In genomic region chr19:4905979-4906794, GRCm38 (mm10) we compare ENCODE assay signal across 8 mouse cellular contexts. TPM values are rescaled to one million over a fixed set of nuclear protein-coding genes. Genes with fewer than 3 reads are reported as not detected.
A peak's percentile ranks its signal among the peaks of the same experiment; 100 is the strongest.
DNase-seq lines count a peak whose midpoint lies in the region; ATAC-seq and TF ChIP-seq lines count a peak whose summit lies in the region.

Bbs1 (minus strand) TSS chr19:4906628.

- peak within 1 kb of the TSS; percentile 69 for H3K4me2 ChIP-seq in embryonic facial prominence, embryonic 14.5 days (ENCODE audit: low read depth, low read length)
- H3K4me2 ChIP-seq in limb, embryonic 13.5 days (replicated peaks) = peak within 1 kb of the TSS; percentile 74
- H3K4me2 ChIP-seq in midbrain, embryonic 15.5 days = peak within 1 kb of the TSS; percentile 61

- peak within 1 kb of the TSS; percentile 65 for H3K9ac ChIP-seq in embryonic facial prominence, embryonic 14.5 days (ENCODE audit: low read depth, low read length)
- peak within 1 kb of the TSS; percentile 65 for H3K9ac ChIP-seq in limb, embryonic 13.5 days
- peak within 1 kb of the TSS; percentile 69 for H3K9ac ChIP-seq in midbrain, embryonic 15.5 days

- no peaks in the 10 kb centered on the region; the same call in 1 of the 2 replicates for H3K4me1 ChIP-seq in bone marrow, adult 2 months (ENCODE audit: control insufficient read depth, insufficient read depth, low read length)
- peaks cover 5% of the 10 kb centered on the region; the same call in 1 of the 2 replicates for H3K4me1 ChIP-seq in embryonic facial prominence, embryonic 14.5 days (ENCODE audit: control insufficient read depth, insufficient read depth, low read length)
- H3K4me1 ChIP-seq in limb, embryonic 13.5 days = peaks cover 6% of the 10 kb centered on the region
- H3K4me1 ChIP-seq in midbrain, embryonic 15.5 days = peaks cover 15% of the 10 kb centered on the region

- H3K36me3 ChIP-seq in embryonic facial prominence, embryonic 14.5 days (ENCODE audit: control insufficient read depth, insufficient read depth, low read length) = peaks cover 41% of the 10 kb centered on the region
- peaks cover 56% of the 10 kb centered on the region for H3K36me3 ChIP-seq in limb, embryonic 13.5 days
- H3K36me3 ChIP-seq in midbrain, embryonic 15.5 days (replicated peaks) = peaks cover 24% of the 10 kb centered on the region

- peak within 1 kb of the TSS; percentile 69 for H3K4me3 ChIP-seq in bone marrow, adult 2 months (replicated peaks; ENCODE audit: control insufficient read depth, low read depth, low read length)
- peak within 1 kb of the TSS; percentile 64 for H3K4me3 ChIP-seq in embryonic facial prominence, embryonic 14.5 days (ENCODE audit: low read depth, low read length)
- peak within 1 kb of the TSS; percentile 63 for H3K4me3 ChIP-seq in limb, embryonic 13.5 days
- peak within 1 kb of the TSS; percentile 81 for H3K4me3 ChIP-seq in midbrain, embryonic 15.5 days

- TF ChIP-seq CTCF in bone marrow, adult 2 months (IDR thresholded peaks at IDR 0.05; ENCODE audit: control insufficient read depth, insufficient read depth, low read length) = no peak

- H3K27ac ChIP-seq in bone marrow, adult 2 months (ENCODE audit: control insufficient read depth, insufficient read depth, low read depth, low read length, poor library complexity) = no peak within 1 kb of the TSS
- no peak within 1 kb of the TSS for H3K27ac ChIP-seq in embryonic facial prominence, embryonic 14.5 days (replicated peaks; ENCODE audit: low read depth, low read length)
- H3K27ac ChIP-seq in limb, embryonic 13.5 days = no peak within 1 kb of the TSS
- peak within 1 kb of the TSS; percentile 88 for H3K27ac ChIP-seq in midbrain, embryonic 15.5 days

- peak; percentile 84 for DNase-seq in 3T3-L1 (ENCODE audit: low read depth, low spot score)
- peak; percentile 87 for DNase-seq in embryonic facial prominence, embryonic 14.5 days (ENCODE audit: low spot score)
- DNase-seq in heart, adult 8-10 months (ENCODE audit: low spot score) = peak; percentile 73
- DNase-seq in kidney, adult 8-10 months = peak; percentile 60 to 79
- DNase-seq in spleen, adult 18-20 months = peak; percentile 44 to 63

- no peaks in the 10 kb centered on the region for H3K27me3 ChIP-seq in embryonic facial prominence, embryonic 14.5 days (replicated peaks; ENCODE audit: control insufficient read depth, insufficient read depth, low read length)
- no peaks in the 10 kb centered on the region for H3K27me3 ChIP-seq in limb, embryonic 13.5 days
- H3K27me3 ChIP-seq in midbrain, embryonic 15.5 days (replicated peaks) = no peaks in the 10 kb centered on the region

- 10% methylated on average over 31 of the region's 31 CpGs for WGBS in bone marrow, adult 2 months
- 8% methylated on average over 31 of the region's 31 CpGs for WGBS in embryonic facial prominence, embryonic 14.5 days
- WGBS in limb, embryonic 13.5 days = 8% methylated on average over 31 of the region's 31 CpGs
- 6% methylated on average over 31 of the region's 31 CpGs for WGBS in midbrain, embryonic 15.5 days

- no peak; the same call in 1 of the 2 replicates for TF ChIP-seq POLR2A in bone marrow, adult 2 months (IDR thresholded peaks at IDR 0.05; ENCODE audit: borderline replicate concordance, control insufficient read depth, low read depth, low read length)

- peak; percentile 82 for ATAC-seq in embryonic facial prominence, embryonic 14.5 days (ENCODE audit: low read depth)
- ATAC-seq in limb, embryonic 13.5 days (ENCODE audit: low FRiP score, low read depth) = peak; percentile 69; the same call in 1 of the 2 replicates
- peak; percentile 85 for ATAC-seq in midbrain, embryonic 15.5 days (replicated peaks)

- no peaks in the 10 kb centered on the region for H3K9me3 ChIP-seq in embryonic facial prominence, embryonic 14.5 days (ENCODE audit: control insufficient read depth, low read length)
- H3K9me3 ChIP-seq in limb, embryonic 13.5 days = no peaks in the 10 kb centered on the region
- no peaks in the 10 kb centered on the region for H3K9me3 ChIP-seq in midbrain, embryonic 15.5 days

RNA-seq across cellular contexts. Expression of gene Bbs1, which starts in this region (rescaled TPM):
- 2.4 TPM in 2 replicates for polyA plus RNA-seq in bone marrow, adult 2 months (2011; ENCODE audit: insufficient read depth, insufficient read length, low replicate concordance, missing spikeins)
- 4.2 and 5.6 TPM in 2 replicates for polyA plus RNA-seq in embryonic facial prominence, embryonic 14.5 days (2014; fragmentation: Nextera tagmentation; extraction: Ambion mirVana)
- total RNA-seq in heart, adult 8-10 months (2022) = 1 to 10 TPM; 2.6 to 3.2 (median 2.9) TPM
- 3.5 and 5.1 TPM in 2 replicates for polyA plus RNA-seq in limb, embryonic 13.5 days (2015; fragmentation: Nextera tagmentation; extraction: Ambion mirVana)
- 11.7 and 12.1 TPM in 2 replicates for polyA plus RNA-seq in midbrain, embryonic 15.5 days (2015; fragmentation: Nextera tagmentation; extraction: Ambion mirVana)
